Mouse (Mus musculus): Measurements from ENCODE around the gene Ppp1r15b.

DNA sequence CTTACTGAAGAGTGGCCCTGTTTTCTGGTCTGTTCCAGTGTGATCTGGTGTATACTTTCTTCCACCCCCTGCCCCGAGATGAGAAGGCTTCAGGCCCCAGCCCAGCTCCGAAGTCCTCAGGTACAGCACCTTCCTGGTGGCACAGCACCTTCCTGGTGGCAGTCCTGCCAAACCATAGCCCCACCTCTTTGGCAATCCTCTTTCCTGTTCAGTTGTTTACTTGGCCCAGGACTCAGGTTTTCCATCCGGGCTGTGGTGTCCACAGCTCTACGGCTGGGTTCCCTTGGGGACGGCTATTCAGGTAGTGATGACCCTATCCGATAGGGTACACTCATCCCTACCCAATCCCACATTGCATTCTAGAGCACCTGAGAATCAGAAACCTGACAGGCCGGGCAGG lies 27.6 kb upstream of the Ppp1r15b start:
- TF ChIP-seq POLR2A (IDR thresholded peaks at IDR 0.05; ENCODE audit: borderline replicate concordance, insufficient read depth, low read length) = no peak
- TF ChIP-seq CTCF (IDR thresholded peaks at IDR 0.05; ENCODE audit: borderline replicate concordance, insufficient read depth, low read depth, low read length) = no peak

Measured in cerebellum, adult 2 months (tissue).